Mouse (Mus musculus) liver, embryonic 18 days (tissue): ENCODE results near the gene Tgm4. TPM values are rescaled to one million over a fixed set of nuclear protein-coding genes. Genes with fewer than 3 reads are reported as not detected.

Source experiments
- polyA plus RNA-seq: library from polyadenylated mRNA; depleted of rRNA; stranded (reverse); fragments of >200 nt; gene quantifications from 2 replicates; pipeline ENCODE4 v1.2.3, GENCODE M21; 2012; rRNA removed

Gene Tgm4
- 0.08 and 0.09 TPM in 2 replicates for polyA plus RNA-seq

GRCm38 (mm10) chr9:123034426-123034825 is at the start of gene Tgm4:
TSS of gene Tgm4 (plus strand) at chr9:123034726.

GRCm38 (mm10) chr9:123020995-123021631 is 13.4 kb upstream of the Tgm4 start, which contains the start of gene Tmem42:
TSS of gene Tmem42 (plus strand) at chr9:123021326.

GRCm38 (mm10) chr9:123112805-123113521 is 78.4 kb downstream of the Tgm4 start, which contains the start of the genes Zdhhc3 and Exosc7:
TSS of gene Zdhhc3 (minus strand) at chr9:123113205.
TSS of gene Exosc7 (plus strand) at chr9:123113215.

Other genes starting within 250 kb of the Tgm4 start
- 2.2 and 2.3 TPM in 2 replicates for gene Tcaim, start 229.2 kb upstream of the Tgm4 start, polyA plus RNA-seq
- gene Gm35549, start 190.7 kb upstream of the Tgm4 start, polyA plus RNA-seq, result not detected in 2 replicates
- gene Zfp445, start 168.7 kb upstream of the Tgm4 start, polyA plus RNA-seq, result 20.0 and 20.1 TPM in 2 replicates
- 2.5 and 2.7 TPM in 2 replicates for gene Zkscan7, start 149.0 kb upstream of the Tgm4 start, polyA plus RNA-seq
- gene Zfp105, start 111.7 kb upstream of the Tgm4 start, polyA plus RNA-seq, result 1.3 and 1.4 TPM in 2 replicates
- gene 1110059G10Rik, start 83.7 kb upstream of the Tgm4 start, polyA plus RNA-seq, result 7.7 and 8.6 TPM in 2 replicates
- 19.3 and 22.8 TPM in 2 replicates for gene Kif15, start 83.7 kb upstream of the Tgm4 start, polyA plus RNA-seq
- 5.1 and 5.4 TPM in 2 replicates for gene Tmem42, start 13.4 kb upstream of the Tgm4 start, polyA plus RNA-seq
- 15.3 and 15.9 TPM in 2 replicates for gene Zdhhc3, start 78.5 kb downstream of the Tgm4 start, polyA plus RNA-seq
- gene Exosc7, start 78.5 kb downstream of the Tgm4 start, polyA plus RNA-seq, result 50.7 and 56.5 TPM in 2 replicates
- gene Clec3b, start 116.2 kb downstream of the Tgm4 start, polyA plus RNA-seq, result 0.55 and 0.70 TPM in 2 replicates
- gene Cdcp1, start 181.3 kb downstream of the Tgm4 start, polyA plus RNA-seq, result 1.4 and 1.5 TPM in 2 replicates
- 1.1 and 1.2 TPM in 2 replicates for gene Tmem158, start 226.0 kb downstream of the Tgm4 start, polyA plus RNA-seq